Mouse (Mus musculus): ENCODE measurements at regions not wholly inside any gene's neighbourhood (a gene's known extent, or its start where the extent isn't known, plus 50 kb on each side); places are given as distances from the start of the nearest gene placed in this dataset.

DNA sequence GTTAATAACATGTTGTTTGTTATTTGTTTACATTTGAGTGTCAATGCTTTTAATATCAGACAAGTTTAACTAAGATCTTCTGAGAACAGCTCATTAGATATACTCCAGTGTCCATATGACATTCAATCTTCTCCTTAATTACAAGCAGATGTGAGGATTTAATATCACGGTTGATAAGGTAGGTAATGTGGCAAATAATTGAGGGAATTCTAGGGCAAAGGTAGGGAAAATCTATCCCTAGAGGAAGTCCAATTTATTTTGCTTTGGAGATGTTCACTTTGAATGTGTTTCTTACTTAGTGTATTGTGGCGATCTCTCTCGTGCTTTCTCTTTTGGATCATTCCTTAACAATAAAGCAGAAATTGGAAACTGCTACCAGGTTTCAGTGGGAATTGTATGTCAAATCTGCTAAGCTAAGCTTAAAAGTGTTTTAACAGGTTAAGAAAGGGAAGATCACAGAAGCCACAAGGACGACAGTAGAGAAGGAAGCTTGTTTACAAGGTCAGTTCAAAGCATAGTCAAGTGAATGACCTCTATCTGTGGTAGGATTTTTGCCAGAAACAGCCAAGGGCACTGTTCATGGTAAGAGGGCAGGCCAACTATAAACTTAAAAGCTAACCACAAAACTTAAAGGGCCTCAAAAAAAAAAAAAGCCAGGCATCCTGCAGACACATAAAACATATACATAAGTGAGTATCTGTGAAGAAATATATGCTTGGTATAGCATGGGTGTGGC, 282.2 kb upstream of the Xrcc4 start:
- DNase-seq, result no peak

- no peak for DNase-seq
These were observed 281.5 kb upstream of the Xrcc4 start for GRCm38 (mm10) chr13:90370746-90371414.

DNA sequence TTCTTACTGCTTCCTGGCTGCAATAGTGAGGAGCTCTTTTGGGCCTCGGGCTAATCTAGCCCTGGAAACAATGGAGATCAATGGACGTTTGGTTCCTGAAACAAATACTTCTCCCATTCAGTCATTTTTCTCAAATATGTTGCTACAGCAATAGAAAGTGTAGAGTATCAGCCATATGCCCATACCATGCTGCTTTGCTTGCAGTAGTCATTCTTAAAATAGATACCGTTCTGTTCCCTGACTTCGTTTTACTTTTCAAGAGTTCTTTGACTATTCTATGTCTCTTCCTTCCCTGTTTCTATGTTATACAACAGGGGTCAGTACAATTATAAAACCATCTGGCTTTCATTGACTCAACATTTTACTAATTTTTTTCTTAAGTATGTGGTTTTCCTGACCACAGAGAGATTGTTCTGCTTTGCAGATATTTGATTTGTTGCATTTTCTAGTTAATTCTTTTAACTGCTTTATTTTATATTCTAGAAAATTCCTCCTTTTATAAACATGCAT, 275.2 kb upstream of the Xrcc4 start:
- DNase-seq, result no peak

DNA sequence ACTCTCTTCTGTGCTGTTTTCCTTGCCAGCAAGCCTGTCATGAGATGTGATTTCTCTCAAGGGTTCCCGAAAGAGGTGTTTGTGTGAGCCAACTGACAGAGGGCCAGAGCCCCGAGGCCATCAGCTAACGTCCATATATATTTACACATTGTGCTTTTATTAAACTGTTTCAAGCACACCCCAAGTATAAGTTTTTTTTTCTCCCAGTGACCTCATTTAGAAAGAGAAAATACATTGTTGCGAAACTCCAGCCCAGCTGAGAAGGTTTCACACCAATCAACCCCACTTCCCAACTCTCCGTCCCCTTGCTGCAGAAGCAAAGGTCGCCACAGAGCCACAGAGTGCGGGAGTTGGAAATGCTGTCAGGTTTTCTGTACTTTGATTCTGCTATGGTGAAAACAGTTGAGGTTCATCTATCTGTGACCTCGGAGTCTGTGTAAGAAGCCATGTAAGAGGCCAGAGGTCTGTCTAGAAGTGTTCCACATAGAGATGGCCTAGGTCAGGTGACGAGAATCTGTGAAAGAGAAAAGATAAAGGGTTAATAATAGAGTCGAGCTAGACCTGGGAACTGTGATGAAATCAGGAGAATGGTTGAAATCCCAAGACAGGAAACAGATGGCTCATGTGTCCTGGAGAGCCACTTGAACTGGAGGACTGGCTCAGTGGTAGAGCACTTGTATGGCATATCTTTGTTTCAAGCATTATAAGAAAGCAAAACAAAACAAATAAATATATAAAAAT, 270.6 kb upstream of the Xrcc4 start:
- no peak for DNase-seq

DNA sequence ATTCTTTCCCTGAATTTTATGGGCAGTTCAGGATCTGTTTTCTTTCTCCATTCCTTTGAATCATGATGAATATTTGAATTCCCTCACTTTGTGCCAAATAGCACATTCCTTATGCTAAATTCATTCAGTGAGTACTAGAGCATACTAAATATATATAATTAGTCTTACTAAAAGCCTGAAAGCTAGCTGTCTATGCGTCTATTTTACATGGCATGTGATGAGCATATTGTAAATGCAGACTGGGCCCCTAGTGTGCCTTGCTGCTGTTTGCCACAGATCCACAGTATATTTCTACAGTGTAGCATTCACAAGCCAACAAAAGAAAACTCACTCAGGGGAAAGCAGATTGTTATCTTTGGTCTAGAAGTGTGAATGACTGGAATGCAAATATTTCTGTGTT, 268.7 kb upstream of the Xrcc4 start:
- no peak for DNase-seq

DNA sequence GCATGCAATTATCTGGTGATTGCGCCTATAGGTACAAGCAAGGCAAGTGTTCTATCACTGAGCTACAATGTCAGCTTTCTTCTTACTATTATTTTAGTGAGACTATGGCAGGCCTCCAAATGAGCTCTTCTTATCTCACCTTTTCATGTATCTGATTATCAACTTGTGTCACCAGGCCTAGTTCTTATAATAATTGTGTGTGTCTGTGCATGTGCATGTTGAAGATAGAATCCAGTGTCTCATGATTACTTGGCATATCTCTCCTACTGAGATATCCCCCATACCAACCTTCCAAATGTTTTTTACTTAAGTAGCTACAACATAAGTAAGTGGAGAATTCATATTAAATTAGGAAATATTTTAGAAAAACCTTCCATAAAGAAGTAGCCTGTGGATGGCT, 266.2 kb upstream of the Xrcc4 start:
- DNase-seq, result no peak

- DNase-seq, result no peak
These were observed 253.4 kb upstream of the Xrcc4 start for GRCm38 (mm10) chr13:90342823-90343222.

GRCm38 (mm10) chr13:90341597-90342212, 252.3 kb upstream of the Xrcc4 start:
- DNase-seq, result no peak

GRCm38 (mm10) chr13:90340647-90341160, 251.3 kb upstream of the Xrcc4 start:
- no peak for DNase-seq

- no peak for DNase-seq
These were observed 248.2 kb upstream of the Xrcc4 start for GRCm38 (mm10) chr13:90337591-90337990.

DNA sequence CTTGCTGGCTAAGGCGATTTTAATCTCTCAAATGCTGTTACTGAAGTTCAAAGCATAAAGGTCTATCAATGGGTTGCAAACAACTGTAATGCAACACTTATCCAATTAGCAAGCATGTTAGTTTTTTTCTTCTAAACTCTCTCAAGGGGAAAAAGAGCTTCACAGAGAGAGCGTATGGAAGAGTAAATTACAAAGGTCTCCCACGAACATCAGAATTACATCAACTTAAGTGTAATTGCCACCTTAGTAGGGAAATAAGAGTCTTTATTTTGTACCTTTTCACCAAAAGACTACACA, 246.3 kb upstream of the Xrcc4 start:
- no peak for DNase-seq

- DNase-seq, result no peak
These were observed 245.7 kb upstream of the Xrcc4 start for GRCm38 (mm10) chr13:90334934-90335740.

GRCm38 (mm10) chr13:90334286-90334685, 244.9 kb upstream of the Xrcc4 start:
- no peak for DNase-seq

DNA sequence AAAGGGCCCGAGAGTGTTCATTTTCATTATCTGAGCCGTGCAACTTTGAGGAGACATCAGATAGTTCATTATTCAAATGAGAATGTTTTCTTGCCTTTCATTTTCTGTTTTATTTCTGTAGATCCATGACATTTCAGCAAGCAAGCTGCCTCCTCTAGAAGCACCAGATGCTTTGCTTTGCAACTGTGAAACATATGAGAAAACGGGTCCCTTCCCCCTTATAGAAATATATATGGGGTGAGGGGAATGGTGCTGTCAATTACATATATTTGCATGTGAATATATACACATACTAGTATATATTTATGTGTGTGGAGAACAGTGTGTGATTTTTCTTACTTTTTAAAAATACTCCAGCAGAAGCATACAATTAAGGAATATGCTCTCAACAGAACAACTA, 235.8 kb upstream of the Xrcc4 start:
- DNase-seq, result no peak

DNA sequence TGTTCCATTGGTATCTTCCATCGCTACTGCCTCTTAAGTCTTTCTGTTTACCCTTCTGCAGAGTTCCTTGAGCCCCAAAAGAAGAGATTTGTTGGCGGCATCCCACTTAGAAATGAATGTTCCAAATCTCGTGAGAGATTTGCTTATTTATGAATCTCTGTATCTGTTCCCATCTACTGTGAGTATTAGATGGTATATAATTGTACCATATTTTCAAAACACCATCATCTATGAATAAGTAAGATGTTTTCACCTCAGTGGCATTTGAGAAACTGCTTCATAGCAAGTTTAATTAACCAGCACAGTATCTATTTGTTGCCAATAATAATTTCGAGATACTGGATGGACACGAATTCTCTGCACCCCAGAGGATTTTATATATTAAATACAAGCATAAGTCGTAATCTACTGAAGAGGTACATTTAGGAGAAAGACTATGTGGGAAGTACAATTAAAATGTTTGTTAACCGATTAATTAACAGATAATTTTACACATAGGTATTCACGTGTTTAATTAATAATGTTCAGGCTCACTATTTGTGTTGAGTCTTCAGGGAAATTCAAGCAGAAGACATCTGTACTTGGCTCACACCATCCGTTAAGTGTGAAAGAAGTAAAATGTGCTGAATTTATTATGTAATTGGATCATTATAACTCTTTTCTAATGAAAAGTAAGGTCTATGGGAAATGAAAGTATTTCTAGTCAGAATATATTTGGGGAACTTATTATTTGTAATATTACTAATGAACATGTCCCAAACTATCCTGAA, 224.0 kb upstream of the Xrcc4 start:
- DNase-seq, result no peak

GRCm38 (mm10) chr13:90310482-90310881, 221.1 kb upstream of the Xrcc4 start:
- no peak for DNase-seq

GRCm38 (mm10) chr13:90300481-90300880, 211.1 kb upstream of the Xrcc4 start:
- DNase-seq, result no peak

GRCm38 (mm10) chr13:90294648-90295007, 205.2 kb upstream of the Xrcc4 start:
- DNase-seq, result no peak

DNA sequence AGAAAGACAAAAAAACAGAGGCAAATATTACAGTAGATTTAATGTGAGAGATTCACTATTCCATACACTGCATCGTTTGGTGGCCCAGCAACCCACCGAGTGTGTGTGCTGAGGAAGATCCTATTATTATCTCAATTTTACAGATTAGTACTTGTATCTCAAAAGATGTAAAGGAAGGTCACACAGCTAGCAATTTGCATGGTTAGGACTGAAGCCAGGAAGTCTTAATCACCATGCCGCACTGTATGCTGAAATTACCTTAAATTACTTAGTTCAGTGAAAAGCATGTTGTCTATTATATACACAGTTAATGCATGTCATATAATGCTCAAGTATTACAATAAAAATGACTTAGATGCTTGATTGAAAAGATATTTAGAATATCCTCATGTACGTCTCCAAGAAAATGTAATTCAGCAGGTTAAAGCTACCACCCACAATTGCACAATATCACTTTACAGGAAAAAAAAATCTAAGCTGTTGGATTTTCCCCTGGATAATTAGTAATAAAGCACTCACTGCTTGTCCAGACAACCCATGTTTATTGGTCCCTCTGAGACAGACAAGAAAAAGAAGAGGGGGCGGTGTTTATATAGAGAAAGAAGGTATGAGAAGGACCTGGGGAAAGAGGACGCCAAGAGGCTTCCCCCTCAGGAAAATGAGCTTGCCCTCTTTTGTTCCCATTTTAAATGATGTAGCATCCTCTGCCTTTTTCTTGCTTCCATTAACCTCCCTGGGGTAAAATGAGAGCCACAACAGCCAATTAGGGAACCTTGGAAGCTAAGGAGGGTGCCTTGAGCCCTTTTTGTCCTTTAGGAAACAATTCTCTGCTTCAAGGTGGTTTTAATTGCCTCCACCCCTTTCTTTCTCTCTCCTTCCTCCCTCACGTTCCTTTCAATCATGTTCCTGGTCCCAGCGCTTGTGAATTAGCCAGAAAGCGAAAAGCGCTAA, 204.6 kb upstream of the Xrcc4 start:
- no peak for DNase-seq

GRCm38 (mm10) chr13:90292905-90293304, 203.5 kb upstream of the Xrcc4 start:
- no peak for DNase-seq

- no peak for DNase-seq
These were observed 202.7 kb upstream of the Xrcc4 start for GRCm38 (mm10) chr13:90292124-90292523.
